Mouse (Mus musculus): ENCODE data around the gene Lrrc3c. TPM values are rescaled to one million over a fixed set of nuclear protein-coding genes. Genes with fewer than 3 reads are reported as not detected.

The Lrrc3c gene
- polyA plus RNA-seq, 1 experiment from 2014 or later, result not detected

Other genes with a start within 250 kb of the Lrrc3c start
- gene Ppp1r1b, start 249.9 kb upstream of the Lrrc3c start, polyA plus RNA-seq (2014; fragmentation: Nextera tagmentation; extraction: Ambion mirVana), result 0.38 TPM in 1 of 2 replicates, not detected in the other
- gene Stard3, start 239.9 kb upstream of the Lrrc3c start, polyA plus RNA-seq (2014; fragmentation: Nextera tagmentation; extraction: Ambion mirVana), result 25.3 and 28.9 TPM in 2 replicates
- gene Tcap, start 214.5 kb upstream of the Lrrc3c start, polyA plus RNA-seq (2014; fragmentation: Nextera tagmentation; extraction: Ambion mirVana), result 0.65 and 0.89 TPM in 2 replicates
- gene Pnmt, start 211.8 kb upstream of the Lrrc3c start, polyA plus RNA-seq (2014; fragmentation: Nextera tagmentation; extraction: Ambion mirVana), result 0.53 and 0.88 TPM in 2 replicates
- 6.4 and 8.5 TPM in 2 replicates for gene Pgap3, start 197.8 kb upstream of the Lrrc3c start, polyA plus RNA-seq (2014; fragmentation: Nextera tagmentation; extraction: Ambion mirVana)
- gene Erbb2, start 185.8 kb upstream of the Lrrc3c start, polyA plus RNA-seq (2014; fragmentation: Nextera tagmentation; extraction: Ambion mirVana), result 12.4 and 13.5 TPM in 2 replicates
- gene Mien1, start 159.3 kb upstream of the Lrrc3c start, polyA plus RNA-seq (2014; fragmentation: Nextera tagmentation; extraction: Ambion mirVana), result 99.4 and 100 TPM in 2 replicates
- gene Grb7, start 151.9 kb upstream of the Lrrc3c start, polyA plus RNA-seq (2014; fragmentation: Nextera tagmentation; extraction: Ambion mirVana), result 33.2 and 34.1 TPM in 2 replicates
- gene Ikzf3, start 52.3 kb upstream of the Lrrc3c start, polyA plus RNA-seq (2014; fragmentation: Nextera tagmentation; extraction: Ambion mirVana), result 0.04 and 0.32 TPM in 2 replicates
- gene Zpbp2, start 47.2 kb upstream of the Lrrc3c start, polyA plus RNA-seq (2014; fragmentation: Nextera tagmentation; extraction: Ambion mirVana), result 0.40 and 0.42 TPM in 2 replicates
- 10.9 and 11.7 TPM in 2 replicates for gene Ormdl3, start 10.9 kb upstream of the Lrrc3c start, polyA plus RNA-seq (2014; fragmentation: Nextera tagmentation; extraction: Ambion mirVana)
- 0.44 and 0.95 TPM in 2 replicates for gene Gm12355, start 27.4 kb downstream of the Lrrc3c start, polyA plus RNA-seq (2014; fragmentation: Nextera tagmentation; extraction: Ambion mirVana)
- not detected in 2 replicates for gene Gsdma3, start 28.1 kb downstream of the Lrrc3c start, polyA plus RNA-seq (2014; fragmentation: Nextera tagmentation; extraction: Ambion mirVana)
- gene Gsdma2, start 48.5 kb downstream of the Lrrc3c start, polyA plus RNA-seq (2014; fragmentation: Nextera tagmentation; extraction: Ambion mirVana), result not detected in 2 replicates
- not detected in 2 replicates for gene Gsdma, start 66.1 kb downstream of the Lrrc3c start, polyA plus RNA-seq (2014; fragmentation: Nextera tagmentation; extraction: Ambion mirVana)
- 201 and 207 TPM in 2 replicates for gene Psmd3, start 84.3 kb downstream of the Lrrc3c start, polyA plus RNA-seq (2014; fragmentation: Nextera tagmentation; extraction: Ambion mirVana)
- not detected in 2 replicates for gene Csf3, start 103.0 kb downstream of the Lrrc3c start, polyA plus RNA-seq (2014; fragmentation: Nextera tagmentation; extraction: Ambion mirVana)
- 61.9 and 63.6 TPM in 2 replicates for gene Med24, start 131.1 kb downstream of the Lrrc3c start, polyA plus RNA-seq (2014; fragmentation: Nextera tagmentation; extraction: Ambion mirVana)
- 26.6 and 31.6 TPM in 2 replicates for gene Thra, start 142.3 kb downstream of the Lrrc3c start, polyA plus RNA-seq (2014; fragmentation: Nextera tagmentation; extraction: Ambion mirVana)
- gene Nr1d1, start 177.0 kb downstream of the Lrrc3c start, polyA plus RNA-seq (2014; fragmentation: Nextera tagmentation; extraction: Ambion mirVana), result 2.1 and 2.7 TPM in 2 replicates
- gene Msl1, start 197.2 kb downstream of the Lrrc3c start, polyA plus RNA-seq (2014; fragmentation: Nextera tagmentation; extraction: Ambion mirVana), result 14.8 and 17.7 TPM in 2 replicates
- gene Casc3, start 206.6 kb downstream of the Lrrc3c start, polyA plus RNA-seq (2014; fragmentation: Nextera tagmentation; extraction: Ambion mirVana), result 34.8 and 35.6 TPM in 2 replicates
- gene Rapgefl1, start 238.5 kb downstream of the Lrrc3c start, polyA plus RNA-seq (2014; fragmentation: Nextera tagmentation; extraction: Ambion mirVana), result 0.39 and 0.55 TPM in 2 replicates